Mouse (Mus musculus): ENCODE measurements around the gene Ifng. TPM values are rescaled to one million over a fixed set of nuclear protein-coding genes. Genes with fewer than 3 reads are reported as not detected.

The Ifng gene
- total and polyA plus RNA-seq, 3 experiments: not detected

- Histone ChIP-seq H3K4me1 (ENCODE audit: insufficient read depth, low read depth, low read length) (no peaks in the 10 kb centered on the region), H3K4me3 (ENCODE audit: low read depth, low read length) (no peak overlapping the region), H3K36me3 (replicated peaks) (no peaks in the 10 kb centered on the region), H3K9me3 (replicated peaks) (peaks cover 39% of the 10 kb centered on the region), H3K27me3 (ENCODE audit: insufficient read depth, low read length) (no peaks in the 10 kb centered on the region)
- ATAC-seq (ENCODE audit: extremely low read depth, insufficient number of reproducible peaks, low FRiP score, poor library complexity, severe bottlenecking) (no peak), DNase-seq (ENCODE audit: low spot score) (no peak)
- TF ChIP-seq GATA1 (IDR thresholded peaks at IDR 0.05; ENCODE audit: borderline replicate concordance, low read length) (no peak), POLR2AphosphoS5 (IDR thresholded peaks at IDR 0.05; ENCODE audit: insufficient replicate concordance, low read depth, low read length) (no peak), CTCF (IDR thresholded peaks at IDR 0.05; ENCODE audit: low read depth, low read length) (no peak), TAL1 (conservative IDR thresholded peaks at IDR 0.05; ENCODE audit: low read depth, low read length) (no peak), GATA2 (IDR thresholded peaks at IDR 0.05; ENCODE audit: borderline replicate concordance, low read depth, low read length) (no peak)
These were observed 35.9 kb downstream of the Ifng start for GRCm38 (mm10) chr10:118476696-118477095.

- no peak for DNase-seq (ENCODE audit: low spot score)
- Histone ChIP-seq H3K4me1 (ENCODE audit: insufficient read depth, low read depth, low read length) (no peaks in the 10 kb centered on the region), H3K27me3 (ENCODE audit: insufficient read depth, low read length) (no peaks in the 10 kb centered on the region), H3K9me3 (replicated peaks) (peaks cover 36% of the 10 kb centered on the region), H3K36me3 (replicated peaks) (no peaks in the 10 kb centered on the region), H3K4me3 (ENCODE audit: low read depth, low read length) (no peak overlapping the region)
- no peak for ATAC-seq (ENCODE audit: extremely low read depth, insufficient number of reproducible peaks, low FRiP score, poor library complexity, severe bottlenecking)
- TF ChIP-seq GATA1 (IDR thresholded peaks at IDR 0.05; ENCODE audit: borderline replicate concordance, low read length) (no peak), TAL1 (conservative IDR thresholded peaks at IDR 0.05; ENCODE audit: low read depth, low read length) (no peak), CTCF (IDR thresholded peaks at IDR 0.05; ENCODE audit: low read depth, low read length) (no peak), POLR2AphosphoS5 (IDR thresholded peaks at IDR 0.05; ENCODE audit: insufficient replicate concordance, low read depth, low read length) (no peak), GATA2 (IDR thresholded peaks at IDR 0.05; ENCODE audit: borderline replicate concordance, low read depth, low read length) (no peak)
These were observed 36.5 kb downstream of the Ifng start for GRCm38 (mm10) chr10:118477297-118477696.

- DNase-seq (ENCODE audit: low spot score): no peak
- TF ChIP-seq CTCF (IDR thresholded peaks at IDR 0.05; ENCODE audit: low read depth, low read length): no peak
- no peak for TF ChIP-seq GATA1 (IDR thresholded peaks at IDR 0.05; ENCODE audit: borderline replicate concordance, low read length)
- TF ChIP-seq TAL1 (conservative IDR thresholded peaks at IDR 0.05; ENCODE audit: low read depth, low read length): no peak
These were observed 38.4 kb downstream of the Ifng start for GRCm38 (mm10) chr10:118479244-118479643.

GRCm38 (mm10) chr10:118480118-118480517 is 39.3 kb downstream of the Ifng start:
- DNase-seq (ENCODE audit: low spot score) (no peak), ATAC-seq (ENCODE audit: extremely low read depth, insufficient number of reproducible peaks, low FRiP score, poor library complexity, severe bottlenecking) (no peak)
- no peaks in the 10 kb centered on the region for H3K36me3 ChIP-seq (replicated peaks)
- no peaks in the 10 kb centered on the region for H3K4me1 ChIP-seq (ENCODE audit: insufficient read depth, low read depth, low read length)
- H3K4me3 ChIP-seq (ENCODE audit: low read depth, low read length): no peak overlapping the region
- H3K9me3 ChIP-seq (replicated peaks): peaks cover 36% of the 10 kb centered on the region
- TF ChIP-seq CTCF (IDR thresholded peaks at IDR 0.05; ENCODE audit: low read depth, low read length): no peak
- no peak for TF ChIP-seq GATA2 (IDR thresholded peaks at IDR 0.05; ENCODE audit: borderline replicate concordance, low read depth, low read length)
- no peak for TF ChIP-seq POLR2AphosphoS5 (IDR thresholded peaks at IDR 0.05; ENCODE audit: insufficient replicate concordance, low read depth, low read length)
- TF ChIP-seq TAL1 (conservative IDR thresholded peaks at IDR 0.05; ENCODE audit: low read depth, low read length): no peak
- no peak for TF ChIP-seq GATA1 (IDR thresholded peaks at IDR 0.05; ENCODE audit: borderline replicate concordance, low read length)
- no peaks in the 10 kb centered on the region for H3K27me3 ChIP-seq (ENCODE audit: insufficient read depth, low read length)

More at GRCm38 (mm10) chr10:118479244-118479643, 38.4 kb downstream of the Ifng start:
- Histone ChIP-seq H3K9me3 (replicated peaks) (peaks cover 33% of the 10 kb centered on the region), H3K27me3 (ENCODE audit: insufficient read depth, low read length) (no peaks in the 10 kb centered on the region), H3K4me3 (ENCODE audit: low read depth, low read length) (no peak overlapping the region), H3K36me3 (replicated peaks) (no peaks in the 10 kb centered on the region), H3K4me1 (ENCODE audit: insufficient read depth, low read depth, low read length) (no peaks in the 10 kb centered on the region)
- ATAC-seq (ENCODE audit: extremely low read depth, insufficient number of reproducible peaks, low FRiP score, poor library complexity, severe bottlenecking): no peak

- ATAC-seq (ENCODE audit: extremely low read depth, insufficient number of reproducible peaks, low FRiP score, poor library complexity, severe bottlenecking): no peak
These were observed 39.9 kb downstream of the Ifng start for GRCm38 (mm10) chr10:118480793-118481192.

GRCm38 (mm10) chr10:118494109-118494508 is 53.3 kb downstream of the Ifng start:
- no peak for ATAC-seq (ENCODE audit: extremely low read depth, insufficient number of reproducible peaks, low FRiP score, poor library complexity, severe bottlenecking)
- TF ChIP-seq POLR2AphosphoS5 (IDR thresholded peaks at IDR 0.05; ENCODE audit: insufficient replicate concordance, low read depth, low read length): no peak
- TF ChIP-seq TAL1 (conservative IDR thresholded peaks at IDR 0.05; ENCODE audit: low read depth, low read length): no peak
- no peak for TF ChIP-seq CTCF (IDR thresholded peaks at IDR 0.05; ENCODE audit: low read depth, low read length)
- TF ChIP-seq GATA2 (IDR thresholded peaks at IDR 0.05; ENCODE audit: borderline replicate concordance, low read depth, low read length): no peak
- TF ChIP-seq GATA1 (IDR thresholded peaks at IDR 0.05; ENCODE audit: borderline replicate concordance, low read length): no peak
- no peak for DNase-seq (ENCODE audit: low spot score)
- no peaks in the 10 kb centered on the region for H3K36me3 ChIP-seq (replicated peaks)
- no peaks in the 10 kb centered on the region for H3K4me1 ChIP-seq (ENCODE audit: insufficient read depth, low read depth, low read length)
- peaks cover 37% of the 10 kb centered on the region for H3K9me3 ChIP-seq (replicated peaks)
- H3K4me3 ChIP-seq (ENCODE audit: low read depth, low read length): no peak overlapping the region
- H3K27me3 ChIP-seq (ENCODE audit: insufficient read depth, low read length): no peaks in the 10 kb centered on the region

More at GRCm38 (mm10) chr10:118480793-118481192, 39.9 kb downstream of the Ifng start:
- no peaks in the 10 kb centered on the region for H3K36me3 ChIP-seq (replicated peaks)
- no peak for DNase-seq (ENCODE audit: low spot score)
- H3K27me3 ChIP-seq (ENCODE audit: insufficient read depth, low read length): no peaks in the 10 kb centered on the region
- H3K9me3 ChIP-seq (replicated peaks): peaks cover 42% of the 10 kb centered on the region
- no peak overlapping the region for H3K4me3 ChIP-seq (ENCODE audit: low read depth, low read length)
- H3K4me1 ChIP-seq (ENCODE audit: insufficient read depth, low read depth, low read length): no peaks in the 10 kb centered on the region
- TF ChIP-seq POLR2AphosphoS5 (IDR thresholded peaks at IDR 0.05; ENCODE audit: insufficient replicate concordance, low read depth, low read length) (no peak), CTCF (IDR thresholded peaks at IDR 0.05; ENCODE audit: low read depth, low read length) (no peak), GATA1 (IDR thresholded peaks at IDR 0.05; ENCODE audit: borderline replicate concordance, low read length) (no peak), TAL1 (conservative IDR thresholded peaks at IDR 0.05; ENCODE audit: low read depth, low read length) (no peak), GATA2 (IDR thresholded peaks at IDR 0.05; ENCODE audit: borderline replicate concordance, low read depth, low read length) (no peak)
